Mouse (Mus musculus) embryonic facial prominence, embryonic 13.5 days (tissue): ENCODE measurements around the gene Dnah7c. TPM values are rescaled to one million over a fixed set of nuclear protein-coding genes. Genes with fewer than 3 reads are reported as not detected.
"Not testable (repeated sequence)": the region's sequence is repeated elsewhere in the genome, so short reads cannot be mapped to it uniquely, and the experiment has no call there.

Source experiments
- ATAC-seq: fragments of 200-750 bp; cut with Nextera tagmentation; 2 replicates; pipeline ENCODE4 v1.8.0; 2017; ENCODE audit warnings: low read depth; ENCODE audit not compliant: insufficient number of reproducible peaks, insufficient read depth, low FRiP score, low TSS enrichment
- H3K27ac ChIP-seq: fragments of 300-500 bp; sonication (generic); 2 replicates; pipeline ENCODE4 v1.5.1; 2015; ENCODE audit warnings: moderate library complexity, mild to moderate bottlenecking, inconsistent platforms
- H3K27me3 ChIP-seq: fragments of 300-500 bp; sonication (generic); 2 replicates; pipeline ENCODE4 v1.6.1; 2015; ENCODE audit warnings: mild to moderate bottlenecking, inconsistent platforms
- H3K36me3 ChIP-seq: fragments of 300-500 bp; sonication (generic); 2 replicates; pipeline ENCODE4 v1.6.1; 2015; ENCODE audit warnings: mild to moderate bottlenecking, inconsistent platforms
- H3K4me1 ChIP-seq: fragments of 300-500 bp; sonication (generic); 2 replicates; pipeline ENCODE4 v1.6.1; 2015; ENCODE audit warnings: inconsistent platforms
- H3K4me2 ChIP-seq: fragments of 300-500 bp; sonication (generic); 2 replicates; pipeline ENCODE4 v1.6.1; 2015; ENCODE audit warnings: moderate library complexity, mild to moderate bottlenecking, inconsistent platforms
- H3K4me3 ChIP-seq: fragments of 300-500 bp; sonication (generic); 2 replicates; pipeline ENCODE4 v1.5.1; 2015; ENCODE audit warnings: mild to moderate bottlenecking, inconsistent platforms
- H3K9ac ChIP-seq: fragments of 300-500 bp; sonication (generic); 2 replicates; pipeline ENCODE4 v1.6.1; 2015; ENCODE audit warnings: mild to moderate bottlenecking, inconsistent platforms
- H3K9me3 ChIP-seq: fragments of 300-500 bp; sonication (generic); 2 replicates; pipeline ENCODE4 v1.6.1; 2016; ENCODE audit warnings: inconsistent platforms
- WGBS: fragments of 180-500 bp; shearing (Covaris S2); methylation state at CpG from one replicate; pipeline ENCODE4 v1.1.7; 2015; ENCODE audit warnings: mixed read lengths; 5-methylcytosine and 5-hydroxymethylcytosine counted together
- polyA plus RNA-seq: library from polyadenylated mRNA; unstranded; fragments of >200 nt; fragmentation: Nextera tagmentation; extraction: Ambion mirVana; gene quantifications from 2 replicates; pipeline ENCODE4 v1.2.1, GENCODE M21; 2015

Dnah7c gene
- polyA plus RNA-seq, 1 experiment from 2014 or later = 0.11 TPM

- ATAC-seq, H3K36me3 ChIP-seq, H3K9ac ChIP-seq, H3K9me3 ChIP-seq, H3K27me3 ChIP-seq, H3K4me1 ChIP-seq, H3K4me3 ChIP-seq, H3K27ac ChIP-seq, H3K4me2 ChIP-seq: not testable (repeated sequence)
- 75% methylated on average over 2 of the region's 2 CpGs for WGBS
Observed at GRCm38 (mm10) chr1:46733405-46734106, 308.2 kb downstream of the Dnah7c start.

- not testable (repeated sequence) for H3K36me3 ChIP-seq, H3K9ac ChIP-seq, H3K4me2 ChIP-seq, H3K27ac ChIP-seq, ATAC-seq, H3K27me3 ChIP-seq, H3K4me3 ChIP-seq, H3K9me3 ChIP-seq, H3K4me1 ChIP-seq
- WGBS = 78% methylated on average over 2 of the region's 2 CpGs
Observed at GRCm38 (mm10) chr1:46734455-46734854, 309.1 kb downstream of the Dnah7c start.

- WGBS = 83% methylated on average over 3 of the region's 3 CpGs
Observed at GRCm38 (mm10) chr1:46764600-46764999, 339.2 kb downstream of the Dnah7c start.

GRCm38 (mm10) chr1:46769318-46769717 lies 343.9 kb downstream of the Dnah7c start:
- H3K4me1 ChIP-seq, ATAC-seq: not testable (repeated sequence)

More at GRCm38 (mm10) chr1:46764600-46764999, 339.2 kb downstream of the Dnah7c start:
- ATAC-seq, H3K9me3 ChIP-seq, H3K4me3 ChIP-seq, H3K27ac ChIP-seq, H3K4me2 ChIP-seq, H3K27me3 ChIP-seq, H3K36me3 ChIP-seq, H3K4me1 ChIP-seq, H3K9ac ChIP-seq: not testable (repeated sequence)

GRCm38 (mm10) chr1:46770077-46770695 lies 344.8 kb downstream of the Dnah7c start:
- H3K9ac ChIP-seq, H3K27me3 ChIP-seq, H3K4me3 ChIP-seq, H3K36me3 ChIP-seq, H3K27ac ChIP-seq, ATAC-seq, H3K9me3 ChIP-seq, H3K4me2 ChIP-seq, H3K4me1 ChIP-seq: not testable (repeated sequence)
- WGBS = 89% methylated on average over 7 of the region's 7 CpGs

More at GRCm38 (mm10) chr1:46769318-46769717, 343.9 kb downstream of the Dnah7c start:
- H3K4me3 ChIP-seq, H3K4me2 ChIP-seq, H3K27ac ChIP-seq, H3K27me3 ChIP-seq, H3K9me3 ChIP-seq, H3K9ac ChIP-seq, H3K36me3 ChIP-seq: not testable (repeated sequence)

GRCm38 (mm10) chr1:46782227-46782626 lies 356.8 kb downstream of the Dnah7c start:
- H3K4me3 ChIP-seq, H3K27me3 ChIP-seq, ATAC-seq, H3K4me2 ChIP-seq, H3K27ac ChIP-seq, H3K9me3 ChIP-seq, H3K36me3 ChIP-seq, H3K4me1 ChIP-seq, H3K9ac ChIP-seq: not testable (repeated sequence)
- WGBS = 86% methylated on average over 4 of the region's 4 CpGs

GRCm38 (mm10) chr1:46805074-46805473 lies 379.7 kb downstream of the Dnah7c start:
- no peak overlapping the region for H3K4me3 ChIP-seq
- WGBS = 97% methylated on average over 1 of the region's 1 CpGs
- no peak overlapping the region for H3K27ac ChIP-seq
- no peaks in the 10 kb centered on the region for H3K27me3 ChIP-seq
- H3K4me2 ChIP-seq = no peak overlapping the region
- no peaks in the 10 kb centered on the region for H3K4me1 ChIP-seq
- H3K36me3 ChIP-seq = peaks cover 7% of the 10 kb centered on the region; the same call in 1 of the 2 replicates
- H3K9me3 ChIP-seq = peaks cover 3% of the 10 kb centered on the region; the same call in 1 of the 2 replicates
- ATAC-seq = no peak
- H3K9ac ChIP-seq = no peak overlapping the region

- H3K4me3 ChIP-seq, H3K9me3 ChIP-seq, H3K4me2 ChIP-seq, H3K27me3 ChIP-seq, H3K9ac ChIP-seq, H3K27ac ChIP-seq, H3K4me1 ChIP-seq, ATAC-seq: not testable (repeated sequence)
- 93% methylated on average over 4 of the region's 4 CpGs for WGBS
- peaks cover 26% of the 10 kb centered on the region for H3K36me3 ChIP-seq
Observed at GRCm38 (mm10) chr1:46808630-46809029, 383.2 kb downstream of the Dnah7c start.

- Histone ChIP-seq H3K9me3 (no peaks in the 10 kb centered on the region), H3K4me3 (no peak overlapping the region), H3K27me3 (no peaks in the 10 kb centered on the region), H3K9ac (no peak overlapping the region), H3K27ac (no peak overlapping the region), H3K36me3 (peaks cover 54% of the 10 kb centered on the region), H3K4me2 (no peak overlapping the region), H3K4me1 (no peaks in the 10 kb centered on the region)
- no peak for ATAC-seq
- WGBS = 92% methylated on average over 5 of the region's 5 CpGs
Observed at GRCm38 (mm10) chr1:46817934-46818333, 392.5 kb downstream of the Dnah7c start.

GRCm38 (mm10) chr1:46822256-46822972 lies 397.0 kb downstream of the Dnah7c start:
- Histone ChIP-seq H3K36me3 (peaks cover 64% of the 10 kb centered on the region), H3K4me2 (no peak overlapping the region), H3K4me1 (no peaks in the 10 kb centered on the region), H3K9me3 (no peaks in the 10 kb centered on the region), H3K9ac (no peak overlapping the region), H3K27ac (no peak overlapping the region), H3K4me3 (no peak overlapping the region), H3K27me3 (no peaks in the 10 kb centered on the region)
- 88% methylated on average over 4 of the region's 4 CpGs for WGBS
- no peak for ATAC-seq

- H3K9me3 ChIP-seq = no peaks in the 10 kb centered on the region
- WGBS = 75% methylated on average over 2 of the region's 2 CpGs
- peaks cover 37% of the 10 kb centered on the region for H3K36me3 ChIP-seq
- no peak for ATAC-seq
- no peak overlapping the region for H3K4me3 ChIP-seq
- no peaks in the 10 kb centered on the region for H3K27me3 ChIP-seq
- no peaks in the 10 kb centered on the region for H3K4me1 ChIP-seq
- H3K4me2 ChIP-seq = no peak overlapping the region
- no peak overlapping the region for H3K9ac ChIP-seq
- no peak overlapping the region for H3K27ac ChIP-seq
Observed at GRCm38 (mm10) chr1:46830066-46830843, 404.9 kb downstream of the Dnah7c start.
